ENCODE assay signal across 8 mouse cellular contexts in genomic region chr8:120828279-120828678, GRCm38 (mm10).
A peak's percentile ranks its signal among the peaks of the same experiment; 100 is the strongest.
DNase-seq lines count a peak whose midpoint lies in the region; TF ChIP-seq lines count a peak whose summit lies in the region.

No protein-coding gene starts in this region.

- no peak for TF ChIP-seq RAD21 in MEL (IDR thresholded peaks at IDR 0.05; ENCODE audit: low read depth, low read length)

- no peaks in the 10 kb centered on the region for H3K27me3 ChIP-seq in MEL (ENCODE audit: control insufficient read depth in 1 of 2, insufficient read depth in 2 of 2, low read length in 2 of 2)
- H3K27me3 ChIP-seq in embryonic facial prominence, embryonic 10.5 days (replicated peaks; ENCODE audit: low read depth, poor library complexity, severe bottlenecking): peaks cover 88% of the 10 kb centered on the region
- H3K27me3 ChIP-seq in hindbrain, embryonic 10.5 days (ENCODE audit: insufficient read depth, poor library complexity, severe bottlenecking): peaks cover 80% of the 10 kb centered on the region

- no peak overlapping the region for H3K27ac ChIP-seq in MEL (ENCODE audit: control insufficient read depth, low read depth, low read length)
- peak overlapping the region; percentile 51 for H3K27ac ChIP-seq in embryonic facial prominence, embryonic 10.5 days (replicated peaks)
- no peak overlapping the region for H3K27ac ChIP-seq in hindbrain, embryonic 10.5 days

- peak; percentile 29 to 59 (median 58) for TF ChIP-seq CTCF in MEL (IDR thresholded peaks at IDR 0.05 in 2 of 3, conservative IDR thresholded peaks at IDR 0.05 in 1 of 3; ENCODE audit: control insufficient read depth in 1 of 3, insufficient read depth in 1 of 3, low read depth in 2 of 3, low read length in 3 of 3, poor library complexity in 1 of 3, severe bottlenecking in 1 of 3)

- H3K9me3 ChIP-seq in MEL (replicated peaks; ENCODE audit: insufficient read depth, low read length): no peaks in the 10 kb centered on the region
- no peaks in the 10 kb centered on the region for H3K9me3 ChIP-seq in embryonic facial prominence, embryonic 10.5 days
- H3K9me3 ChIP-seq in hindbrain, embryonic 10.5 days: peaks cover 4% of the 10 kb centered on the region; the same call in 1 of the 2 replicates

- no peaks in the 10 kb centered on the region for H3K36me3 ChIP-seq in MEL (ENCODE audit: control insufficient read depth in 1 of 2, insufficient read depth in 2 of 2, low read length in 2 of 2)
- H3K36me3 ChIP-seq in embryonic facial prominence, embryonic 10.5 days (replicated peaks): no peaks in the 10 kb centered on the region
- no peaks in the 10 kb centered on the region for H3K36me3 ChIP-seq in hindbrain, embryonic 10.5 days

- TF ChIP-seq EP300 in MEL (IDR thresholded peaks at IDR 0.05; ENCODE audit: low read depth in 1 of 2, low read length in 2 of 2): no peak

- no peak overlapping the region for H3K9ac ChIP-seq in MEL (ENCODE audit: control insufficient read depth, low read depth, low read length, poor library complexity, severe bottlenecking)

- no peak overlapping the region for H3K4me3 ChIP-seq in MEL (ENCODE audit: control insufficient read depth in 1 of 2, insufficient read depth in 1 of 2, low read depth in 2 of 2, low read length in 2 of 2)
- no peak overlapping the region for H3K4me3 ChIP-seq in embryonic facial prominence, embryonic 10.5 days
- no peak overlapping the region for H3K4me3 ChIP-seq in hindbrain, embryonic 10.5 days

- no peak for TF ChIP-seq POLR2A in MEL (IDR thresholded peaks at IDR 0.05; ENCODE audit: control insufficient read depth in 1 of 2, insufficient read depth in 1 of 2, low read depth in 1 of 2, low read length in 2 of 2, poor library complexity in 1 of 2)

- WGBS in embryonic facial prominence, embryonic 10.5 days: 11% methylated on average over 14 of the region's 14 CpGs
- 7% methylated on average over 14 of the region's 14 CpGs for WGBS in hindbrain, embryonic 10.5 days

- DNase-seq in heart, postnatal 4 days: peak; percentile 56
- no peak for DNase-seq in heart, adult 9 months (ENCODE audit: low spot score in 2 of 2)
- peak; percentile 77 for DNase-seq in A20 (ENCODE audit: low read depth, low spot score)
- peak; percentile 6 for DNase-seq in MEL (ENCODE audit: low read depth, low spot score)
- DNase-seq in embryonic facial prominence, embryonic 10.5 days (ENCODE audit: low spot score): peak; percentile 75
- DNase-seq in mesoderm, embryonic 11.5 days (ENCODE audit: low read depth, low spot score): peak; percentile 56
- peak; percentile 80 for DNase-seq in thymus, postnatal 14 days
- DNase-seq in hindbrain, embryonic 10.5 days (ENCODE audit: low spot score): no peak

- no peaks in the 10 kb centered on the region for H3K79me2 ChIP-seq in MEL (ENCODE audit: control insufficient read depth, insufficient read depth, low read length, poor library complexity)

- H3K4me1 ChIP-seq in MEL (ENCODE audit: control insufficient read depth in 1 of 2, insufficient read depth in 2 of 2, low read length in 2 of 2): no peaks in the 10 kb centered on the region
- H3K4me1 ChIP-seq in embryonic facial prominence, embryonic 10.5 days: peaks cover 50% of the 10 kb centered on the region
- H3K4me1 ChIP-seq in hindbrain, embryonic 10.5 days (replicated peaks): peaks cover 41% of the 10 kb centered on the region

TF ChIP-seq in MEL, 35 proteins besides CTCF, POLR2A, EP300 and RAD21:
- TF ChIP-seq RCOR1 (IDR thresholded peaks at IDR 0.05; ENCODE audit: low read depth, low read length) (no peak), MYC (IDR thresholded peaks at IDR 0.05; ENCODE audit: low read depth, low read length) (no peak), POLR2AphosphoS5 (IDR thresholded peaks at IDR 0.05; ENCODE audit: borderline replicate concordance, low read depth, low read length) (no peak), MAFK (IDR thresholded peaks at IDR 0.05; ENCODE audit: borderline replicate concordance, low read depth, low read length) (no peak), MXI1 (IDR thresholded peaks at IDR 0.05; ENCODE audit: low read depth, low read length) (no peak)

Comparison
In these comparisons a context has a peak if more than half of its experiments do, and no peak if none do; other contexts are left out.
1. DNase-seq: peak in heart, postnatal 4 days (single experiment), A20 (single experiment), MEL (single experiment), embryonic facial prominence, embryonic 10.5 days (single experiment), mesoderm, embryonic 11.5 days (single experiment) and thymus, postnatal 14 days (single experiment); none in heart, adult 9 months (0 of 2) and hindbrain, embryonic 10.5 days (single experiment).